Mouse (Mus musculus): ENCODE measurements around the gene Cpne7. TPM values are rescaled to one million over a fixed set of nuclear protein-coding genes. Genes with fewer than 3 reads are reported as not detected.

Cpne7 gene
- total RNA-seq, 2 experiments from 2014 or later = 0.22 TPM; not detected in 1

DNA sequence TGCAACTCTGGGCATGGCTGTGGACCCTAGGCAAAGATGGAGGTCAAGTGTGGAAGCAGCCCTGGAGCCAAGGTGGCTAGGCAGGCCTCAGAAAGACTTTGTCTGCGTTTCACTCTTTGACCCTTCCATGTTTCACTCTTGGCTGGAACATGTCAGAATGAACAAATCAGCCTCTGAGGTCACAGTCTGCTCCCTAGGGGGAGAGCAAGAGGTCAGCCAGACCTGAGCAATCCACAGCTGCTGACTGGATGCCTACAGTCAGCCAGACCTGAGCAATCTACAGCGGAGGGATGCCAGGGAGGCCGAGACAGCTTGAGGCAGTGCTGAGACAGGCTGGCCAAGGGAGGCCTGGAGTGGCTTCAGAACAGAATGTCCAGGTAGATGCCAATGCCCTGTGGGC lies 64.2 kb downstream of the Cpne7 start:
- no peak for ATAC-seq (ENCODE audit: poor library complexity, severe bottlenecking)

Other genes with a start within 250 kb of the Cpne7 start
- gene Ankrd11, start 75.1 kb upstream of the Cpne7 start, total RNA-seq (2015) = 86.2 and 87.9 TPM in 2 replicates
- 90.5 and 102 TPM in 2 replicates for gene Ankrd11, start 75.1 kb upstream of the Cpne7 start, total RNA-seq (2017)
- 39.2 and 40.0 TPM in 2 replicates for gene Spg7, start 54.4 kb upstream of the Cpne7 start, total RNA-seq (2015)
- 34.3 and 56.2 TPM in 2 replicates for gene Spg7, start 54.4 kb upstream of the Cpne7 start, total RNA-seq (2017)
- gene Rpl13, start 15.0 kb upstream of the Cpne7 start, total RNA-seq (2015) = 726 and 746 TPM in 2 replicates
- gene Rpl13, start 15.0 kb upstream of the Cpne7 start, total RNA-seq (2017) = 1,905 and 2,227 TPM in 2 replicates
- not detected in 2 replicates for gene Sult5a1, start 40.9 kb downstream of the Cpne7 start, total RNA-seq (2015)
- not detected in 2 replicates for gene Sult5a1, start 40.9 kb downstream of the Cpne7 start, total RNA-seq (2017)
- 0.36 and 1.8 TPM in 2 replicates for gene Dpep1, start 68.9 kb downstream of the Cpne7 start, total RNA-seq (2015)
- gene Dpep1, start 68.9 kb downstream of the Cpne7 start, total RNA-seq (2017) = 0.24 and 0.33 TPM in 2 replicates
- gene Chmp1a, start 95.4 kb downstream of the Cpne7 start, total RNA-seq (2015) = 21.9 and 24.2 TPM in 2 replicates
- 36.1 and 42.8 TPM in 2 replicates for gene Chmp1a, start 95.4 kb downstream of the Cpne7 start, total RNA-seq (2017)
- gene Spata33, start 95.5 kb downstream of the Cpne7 start, total RNA-seq (2015) = 0.09 and 0.11 TPM in 2 replicates
- not detected in 2 replicates for gene Spata33, start 95.5 kb downstream of the Cpne7 start, total RNA-seq (2017)
- 11.1 and 13.8 TPM in 2 replicates for gene Cdk10, start 107.5 kb downstream of the Cpne7 start, total RNA-seq (2015)
- 16.3 and 20.2 TPM in 2 replicates for gene Cdk10, start 107.5 kb downstream of the Cpne7 start, total RNA-seq (2017)
- 5.4 and 5.5 TPM in 2 replicates for gene Spata2l, start 118.9 kb downstream of the Cpne7 start, total RNA-seq (2015)
- gene Spata2l, start 118.9 kb downstream of the Cpne7 start, total RNA-seq (2017) = 2.2 and 4.7 TPM in 2 replicates
- 13.5 and 16.4 TPM in 2 replicates for gene Zfp276, start 136.8 kb downstream of the Cpne7 start, total RNA-seq (2015)
- gene Zfp276, start 136.8 kb downstream of the Cpne7 start, total RNA-seq (2017) = 15.7 and 30.6 TPM in 2 replicates
- 19.3 and 19.7 TPM in 2 replicates for gene Vps9d1, start 137.0 kb downstream of the Cpne7 start, total RNA-seq (2015)
- gene Vps9d1, start 137.0 kb downstream of the Cpne7 start, total RNA-seq (2017) = 23.8 and 27.7 TPM in 2 replicates
- 29.5 and 36.3 TPM in 2 replicates for gene Fanca, start 201.2 kb downstream of the Cpne7 start, total RNA-seq (2015)
- gene Fanca, start 201.2 kb downstream of the Cpne7 start, total RNA-seq (2017) = 37.9 and 50.2 TPM in 2 replicates
- 0.07 TPM in 1 of 2 replicates, not detected in the other for gene Spire2, start 215.3 kb downstream of the Cpne7 start, total RNA-seq (2015)
- not detected in 2 replicates for gene Spire2, start 215.3 kb downstream of the Cpne7 start, total RNA-seq (2017)

Measured in megakaryocyte, adult 5-6 weeks (primary cell).